Mouse (Mus musculus): ENCODE measurements at regions not wholly inside any gene's neighbourhood (a gene's known extent, or its start where the extent isn't known, plus 50 kb on each side); places are given as distances from the start of the nearest gene placed in this dataset.
A peak's percentile ranks its signal among the peaks of the same experiment; 100 is the strongest.

- no peak for TF ChIP-seq EP300 (IDR thresholded peaks at IDR 0.05; ENCODE audit: low read depth)
- peak; percentile 64 for TF ChIP-seq CTCF (IDR thresholded peaks at IDR 0.05; ENCODE audit: low read depth)
Observed at GRCm38 (mm10) chr10:102835814-102836213, 194.2 kb downstream of the Alx1 start.

Measured in liver, postnatal 0 days (tissue).